Mouse (Mus musculus) regulatory T cell (primary cell): ENCODE results near the gene Tnks1bp1.

Source experiments
- in situ Hi-C: fragments of 300-600 bp; cut with MboI, MseI; formaldehyde crosslinking; loops from one replicate; pipeline ENCODE4 v1.15.1; 2025; ENCODE audit warnings: high pct_unique_total_duplicates

Gene Tnks1bp1

DNA sequence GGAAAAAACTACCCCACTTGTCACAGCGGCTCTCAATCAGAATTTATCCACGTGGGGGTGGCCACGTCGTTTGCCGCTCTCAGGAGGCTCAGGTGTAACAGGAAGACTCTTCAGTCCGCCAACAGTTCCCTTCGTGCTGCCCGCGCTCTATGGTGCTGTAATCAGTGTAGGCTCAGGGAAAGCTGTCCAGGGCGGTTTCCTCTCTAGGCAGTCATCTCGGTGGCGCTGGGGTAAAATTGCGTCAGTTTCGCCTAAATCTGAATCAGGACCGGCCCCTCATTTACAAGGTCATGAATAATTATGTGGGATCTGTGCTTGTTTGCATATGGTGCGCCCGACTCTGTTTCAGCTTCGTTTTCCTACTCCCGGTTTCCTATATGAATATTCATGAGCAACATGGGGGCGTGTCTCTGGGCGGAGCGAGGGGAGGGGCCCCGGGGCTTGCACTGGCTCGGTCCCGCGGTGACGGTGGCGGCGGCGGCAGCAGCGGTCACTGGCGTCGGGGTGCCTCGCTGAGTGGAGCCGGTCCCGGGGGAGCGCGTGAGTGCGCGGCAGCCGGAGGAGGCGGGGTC is at the start of gene Tnks1bp1:
Gene Tnks1bp1, plus strand, starts transcription at position 427 of the 572 bp plus-strand sequence.
- in situ Hi-C loops = loop anchor here (25.0 kb wide), 1 partner anchor 560 kb away; the partner anchor contains the start of gene Tfpi

DNA sequence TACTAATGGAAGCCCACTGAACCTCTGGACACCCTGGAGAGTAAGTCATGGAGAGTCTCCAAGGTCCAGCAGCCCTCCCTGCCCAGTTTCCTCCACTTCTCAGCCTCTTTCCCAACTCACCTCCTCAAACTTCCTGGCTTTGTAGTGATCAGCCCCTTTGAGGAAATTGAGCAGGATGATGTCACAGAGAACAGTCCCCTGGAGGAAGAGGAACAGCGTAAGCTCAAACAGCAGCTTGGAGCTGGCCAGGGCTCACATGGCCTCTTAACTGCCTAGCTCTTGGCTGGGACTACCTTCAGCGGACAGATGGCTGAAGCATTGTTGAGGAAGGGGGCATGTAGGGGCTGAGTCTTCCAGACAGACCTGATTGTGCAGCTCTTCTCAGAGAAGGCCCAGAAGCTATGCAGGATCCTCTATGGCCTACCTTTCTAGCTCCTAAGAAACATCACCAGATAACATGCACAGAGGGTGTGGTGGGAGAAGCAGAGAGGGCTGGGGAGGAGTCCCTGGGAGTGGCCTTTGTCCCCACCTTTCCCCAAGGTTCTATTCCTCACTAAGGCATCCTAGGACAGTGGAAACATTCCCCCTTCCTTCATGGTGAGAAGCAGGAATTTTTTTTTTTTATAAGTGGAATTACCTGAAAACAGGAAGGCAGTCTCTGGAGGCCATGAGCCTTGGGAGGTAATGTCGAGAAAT is 48.2 kb upstream of the Tnks1bp1 start:
- in situ Hi-C loops = no loop called here

- in situ Hi-C loops = no loop called here
Observed at GRCm38 (mm10) chr2:85001497-85001896, 46.3 kb upstream of the Tnks1bp1 start.

GRCm38 (mm10) chr2:85002575-85002974 is 45.2 kb upstream of the Tnks1bp1 start:
- in situ Hi-C loops = no loop called here

GRCm38 (mm10) chr2:85004341-85004740 is 43.5 kb upstream of the Tnks1bp1 start:
- in situ Hi-C loops = no loop called here

GRCm38 (mm10) chr2:85006600-85006999 is 41.2 kb upstream of the Tnks1bp1 start:
- in situ Hi-C loops = no loop called here

DNA sequence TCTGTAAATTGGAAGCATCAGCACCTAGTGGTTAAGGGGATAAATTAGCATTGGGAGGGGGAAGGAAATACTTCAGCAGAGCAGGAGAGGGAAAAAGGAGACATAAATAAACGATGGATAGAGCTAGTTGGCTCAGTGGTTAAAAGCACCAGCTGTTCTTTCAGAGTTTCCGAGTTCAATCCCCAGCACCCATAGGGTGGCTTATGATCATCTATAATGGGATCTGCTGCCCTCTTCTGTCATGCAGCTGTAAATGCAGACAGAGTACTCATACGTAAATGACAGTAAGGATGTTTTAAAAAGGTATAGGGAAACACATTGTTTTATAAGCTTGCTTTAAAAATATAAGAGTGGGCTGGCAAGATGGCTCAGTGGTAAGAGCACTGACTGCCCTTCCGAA is 40.1 kb upstream of the Tnks1bp1 start:
- in situ Hi-C loops = no loop called here

DNA sequence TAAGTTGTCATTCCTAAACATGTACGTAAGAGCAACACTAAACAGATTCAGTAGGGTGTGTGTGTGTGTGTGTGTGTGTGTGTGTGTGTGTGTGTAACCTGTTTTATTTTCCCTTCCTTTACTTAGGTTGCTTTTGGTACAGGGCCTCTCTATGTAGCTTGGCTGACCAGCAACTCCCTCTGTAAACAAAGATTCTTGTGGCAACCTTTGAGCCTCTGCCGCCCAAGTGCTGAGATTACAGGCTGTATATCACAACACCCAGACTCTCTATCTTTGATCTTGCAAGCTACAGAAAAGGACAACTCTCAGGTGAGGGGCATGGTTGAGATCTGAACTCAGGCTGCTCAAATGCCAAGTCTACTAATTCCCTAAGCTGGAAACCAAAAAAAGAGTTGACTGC is 38.6 kb upstream of the Tnks1bp1 start:
- in situ Hi-C loops = no loop called here

GRCm38 (mm10) chr2:85011906-85012604 is 35.8 kb upstream of the Tnks1bp1 start:
- in situ Hi-C loops = no loop called here

- in situ Hi-C loops = no loop called here
Observed at GRCm38 (mm10) chr2:85012679-85013078, 35.1 kb upstream of the Tnks1bp1 start.

GRCm38 (mm10) chr2:85013826-85014587 is 33.8 kb upstream of the Tnks1bp1 start:
- in situ Hi-C loops = no loop called here

DNA sequence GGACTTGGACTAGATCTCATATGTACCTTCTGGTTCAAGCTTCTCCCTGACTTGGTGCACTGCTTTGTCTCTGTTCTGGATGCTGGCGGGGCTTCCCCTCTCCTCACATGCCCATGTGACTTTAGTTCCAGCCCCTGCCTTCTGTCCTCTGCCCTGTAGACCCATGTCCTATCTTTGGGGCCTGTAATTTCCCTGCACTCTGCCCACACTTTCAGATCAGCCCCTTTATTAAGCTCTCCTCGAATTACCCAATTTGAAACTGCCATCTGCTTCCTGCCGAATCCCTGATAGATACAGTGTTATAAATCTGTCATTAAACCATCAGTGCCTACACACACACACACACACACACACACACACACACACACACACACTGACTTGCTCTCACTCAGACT is 33.2 kb upstream of the Tnks1bp1 start:
- in situ Hi-C loops = no loop called here

GRCm38 (mm10) chr2:85022043-85022442 is 25.8 kb upstream of the Tnks1bp1 start:
- in situ Hi-C loops = no loop called here

DNA sequence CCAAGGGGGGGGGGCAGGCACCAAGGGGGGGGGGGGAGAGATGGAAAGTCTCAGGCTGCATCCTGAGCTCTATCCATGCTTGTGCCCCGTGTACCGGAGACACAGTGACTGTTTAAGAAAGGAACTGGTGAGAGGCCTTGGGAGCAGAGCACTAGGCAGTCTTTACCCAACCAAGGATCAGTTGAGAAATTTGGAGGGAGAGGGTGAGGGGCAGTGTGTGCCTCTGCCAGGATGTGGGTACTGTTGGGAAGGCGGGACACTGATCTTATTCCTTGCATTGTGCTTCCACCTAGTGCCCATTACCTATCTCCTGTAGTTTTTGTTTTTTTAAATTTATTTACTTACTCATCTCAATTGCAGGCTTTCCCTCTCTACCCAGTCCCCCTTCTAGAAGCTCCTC is 21.6 kb upstream of the Tnks1bp1 start:
- in situ Hi-C loops = loop anchor here (25.0 kb wide), 1 partner anchor 539 kb away; the partner anchor contains the start of gene Tfpi

DNA sequence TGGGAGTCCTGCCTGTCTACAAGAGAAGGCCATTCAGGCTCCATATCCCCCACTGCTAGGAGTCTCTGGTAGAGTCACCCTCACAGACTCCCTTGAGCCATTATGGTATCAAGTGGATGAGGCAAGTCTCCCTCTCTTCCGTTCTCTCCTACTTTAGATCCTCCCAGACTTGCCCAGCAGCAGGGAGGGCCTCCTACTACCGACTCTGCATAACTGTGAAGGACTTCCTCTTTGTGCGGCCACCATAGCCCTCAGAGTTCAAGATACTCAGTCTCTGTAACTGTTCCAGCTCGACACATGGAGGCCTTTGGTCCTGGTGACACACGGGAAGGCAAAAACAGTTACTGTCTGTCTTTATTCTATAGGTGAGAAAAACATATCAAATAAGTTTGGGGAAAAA is 20.5 kb upstream of the Tnks1bp1 start:
- in situ Hi-C loops = loop anchor here (25.0 kb wide), 1 partner anchor 540 kb away; the partner anchor contains the start of gene Tfpi

- in situ Hi-C loops = loop anchor here (25.0 kb wide), 1 partner anchor 543 kb away; the partner anchor contains the start of gene Tfpi
Observed at GRCm38 (mm10) chr2:85029897-85030296, 17.9 kb upstream of the Tnks1bp1 start.

DNA sequence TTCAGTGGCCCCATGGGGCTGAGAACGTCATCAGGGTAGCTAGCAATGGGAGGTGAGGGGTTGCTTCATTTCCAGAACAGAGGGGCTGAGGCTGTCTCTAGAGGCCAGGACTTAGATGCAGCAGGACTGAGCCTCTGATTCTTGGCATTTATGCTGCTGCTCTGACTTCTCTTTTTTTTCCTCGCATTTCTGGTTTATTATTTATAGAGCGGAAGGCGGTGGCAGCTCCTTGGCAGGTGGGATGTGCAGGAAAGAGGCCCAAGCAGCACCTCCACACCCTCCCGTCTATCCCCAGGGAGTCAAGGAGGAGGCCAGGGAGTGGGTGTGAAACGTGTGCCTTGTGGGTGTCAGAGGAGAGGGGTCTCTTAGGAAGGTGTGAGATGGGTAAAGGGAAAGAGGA is 16.8 kb upstream of the Tnks1bp1 start:
- in situ Hi-C loops = loop anchor here (25.0 kb wide), 1 partner anchor 544 kb away; the partner anchor contains the start of gene Tfpi

DNA sequence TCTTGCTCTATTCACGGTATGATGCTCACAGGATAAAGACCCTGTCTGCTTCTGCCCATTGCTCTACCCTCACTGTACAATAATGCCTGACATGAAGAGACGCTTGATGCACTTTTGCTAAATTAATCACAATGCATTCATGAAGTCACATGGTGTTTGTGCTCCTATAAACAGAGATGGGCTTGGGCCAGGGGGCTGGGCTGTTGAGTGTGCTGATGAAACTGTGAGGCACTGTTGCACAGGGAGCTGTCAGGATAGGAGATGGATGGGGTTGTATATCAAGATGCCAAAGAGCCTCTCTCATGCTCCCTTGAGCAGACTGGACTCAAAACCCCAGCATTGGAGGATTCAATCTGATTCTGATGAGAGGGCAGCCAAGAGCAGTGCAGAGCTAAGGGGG is 14.7 kb upstream of the Tnks1bp1 start:
- in situ Hi-C loops = loop anchor here (25.0 kb wide), 1 partner anchor 546 kb away; the partner anchor contains the start of gene Tfpi

DNA sequence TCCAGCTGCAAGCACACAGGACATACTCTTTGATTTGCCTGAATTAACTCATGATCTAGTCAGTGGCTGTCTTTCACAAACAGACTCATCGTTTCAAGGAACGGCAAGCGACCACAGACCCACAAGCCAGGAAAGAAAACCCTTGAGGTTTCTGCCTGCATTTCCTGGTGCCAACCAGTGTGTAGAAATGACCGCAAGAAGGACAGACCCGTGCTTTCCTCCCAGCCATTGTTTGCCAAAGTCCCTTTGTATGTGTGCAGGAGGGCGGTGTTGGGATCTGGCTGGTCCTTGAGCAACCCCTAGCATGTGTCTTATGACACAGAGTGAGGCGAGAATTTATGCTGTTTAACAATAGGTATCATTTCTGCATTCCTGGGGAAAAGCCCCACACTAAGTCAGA is 13.7 kb upstream of the Tnks1bp1 start:
- in situ Hi-C loops = loop anchor here (25.0 kb wide), 1 partner anchor 547 kb away; the partner anchor contains the start of gene Tfpi

- in situ Hi-C loops = loop anchor here (25.0 kb wide), 1 partner anchor 549 kb away; the partner anchor contains the start of gene Tfpi
Observed at GRCm38 (mm10) chr2:85036507-85037046, 11.2 kb upstream of the Tnks1bp1 start.
